Mouse (Mus musculus) megakaryocyte, embryonic 14.5 days (primary cell): ENCODE measurements around the gene Naa38.

Experiments
- FLI1 ChIP-seq: IDR thresholded peaks from 2 replicates; pipeline ENCODE4 v1.6.1; 2012; ENCODE audit warnings: low read length, inconsistent platforms, mixed read lengths
- GATA1 ChIP-seq: IDR thresholded peaks from 3 replicates; pipeline ENCODE4 v1.6.1; 2012; ENCODE audit warnings: mixed read lengths, low read length, inconsistent platforms, borderline replicate concordance

GRCm38 (mm10) chr11:69386758-69387157 lies 8.5 kb upstream of the Naa38 start:
- no peak for TF ChIP-seq GATA1
- no peak for TF ChIP-seq FLI1
